Mouse (Mus musculus) layer of hippocampus, adult 18-20 months (tissue): ENCODE measurements around the gene Gm17509. TPM values are rescaled to one million over a fixed set of nuclear protein-coding genes. Genes with fewer than 3 reads are reported as not detected.

Source experiments
- DNase-seq, 2 experiments: peaks; one replicate each; pipeline ENCODE4 v3.0.0; 2022; ENCODE audit warnings: low spot score in 2 of 2
- long read RNA-seq: library from polyadenylated mRNA; stranded (forward); transcript quantifications from one replicate; pipeline ENCODE4 v2.0.0, GENCODE M21; 2021
- total RNA-seq, 2 experiments: library from RNA; stranded (reverse); gene quantifications; 2 replicates each; pipeline ENCODE4 v1.2.3; 2021

The Gm17509 gene
- 1 to 10 TPM; 1.5 TPM for total RNA-seq
- long read RNA-seq, partial matches to known transcripts: 0 of 1 reads
- long read RNA-seq, other reads (novel, unspliced or antisense): 0 of 1 reads

DNA sequence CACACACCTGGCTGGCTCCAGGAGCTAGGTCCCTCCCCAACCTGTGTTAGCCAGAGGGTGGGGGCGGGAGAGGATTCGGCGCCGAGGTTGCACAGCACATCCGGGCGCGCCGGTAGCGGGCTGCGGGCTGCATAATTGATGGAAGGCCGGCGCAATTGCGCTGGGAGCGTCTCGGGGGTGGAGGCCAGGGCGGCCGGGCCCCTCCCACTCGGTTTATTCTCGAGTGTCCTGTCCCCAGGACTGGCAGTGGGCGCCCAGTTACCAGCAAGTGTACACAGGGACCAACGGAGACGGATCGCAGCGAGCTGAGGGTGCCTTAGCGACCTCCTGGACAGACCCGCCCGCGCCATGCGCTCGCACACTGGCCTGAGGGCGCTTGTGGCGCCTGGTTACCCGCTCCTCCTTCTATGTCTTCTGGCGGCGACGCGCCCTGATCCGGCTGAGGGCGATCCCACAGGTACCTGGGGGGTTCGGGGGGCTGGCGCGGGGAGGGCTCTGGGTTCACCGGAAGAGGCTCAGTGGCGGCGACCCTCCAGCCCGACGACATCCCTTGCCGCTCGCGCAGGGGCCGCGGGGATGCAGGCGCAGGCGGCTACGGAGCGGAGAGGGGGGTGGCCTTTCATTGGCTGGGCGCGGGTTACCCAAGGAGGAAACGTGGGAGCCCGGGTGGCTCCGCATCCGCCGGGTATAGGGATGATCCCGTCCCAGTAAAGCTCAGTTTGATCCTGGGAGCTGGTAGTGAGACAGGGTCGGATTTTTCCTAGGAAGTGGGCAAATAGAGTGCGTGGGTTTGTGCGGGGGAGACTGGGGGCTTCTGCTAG is at the start of gene Gm17509:
Gm17509 (minus strand) TSS at position 575 of the 821 bp plus-strand sequence.
- DNase-seq: peak; percentile 50 to 68

GRCm38 (mm10) chr13:117267963-117268362 is 47.1 kb upstream of the Gm17509 start:
- no peak for DNase-seq

DNA sequence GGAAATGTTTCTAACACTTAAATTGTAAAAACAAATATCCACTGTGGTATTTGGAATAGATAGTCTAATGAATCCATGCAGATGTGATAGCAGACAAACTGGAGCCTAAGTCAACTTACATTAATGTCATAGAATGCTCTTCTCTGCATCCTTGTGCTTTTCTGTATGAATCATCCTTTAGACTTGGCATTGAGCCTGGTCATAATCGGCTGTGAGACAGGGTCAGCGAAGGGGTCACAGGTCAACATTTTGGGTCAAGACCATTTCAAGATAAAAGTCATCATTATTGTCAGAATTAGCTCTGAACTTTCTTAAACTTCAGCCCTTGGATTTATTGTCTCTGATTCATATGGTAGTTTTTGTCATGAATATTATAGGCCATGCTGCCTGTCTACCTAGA is 45.3 kb upstream of the Gm17509 start:
- DNase-seq: no peak

DNA sequence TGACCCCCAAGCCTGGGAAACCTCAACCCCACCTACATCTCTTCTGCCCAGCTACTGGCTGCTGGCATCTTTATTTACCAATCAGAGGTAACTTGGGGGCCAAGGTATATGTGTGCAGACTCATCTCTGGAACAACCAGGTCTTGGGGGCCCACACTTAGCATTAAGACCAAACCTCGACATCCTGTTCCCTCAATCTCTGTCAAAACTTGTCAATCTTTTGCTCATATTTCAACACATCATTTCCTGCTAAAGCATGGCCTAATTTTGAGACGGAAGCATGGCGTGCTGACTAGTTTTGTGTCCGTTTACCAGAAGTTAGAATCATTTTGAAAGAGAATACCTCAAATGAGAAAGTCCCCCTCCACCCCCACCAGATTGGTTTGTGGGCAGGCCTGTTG is 39.8 kb upstream of the Gm17509 start:
- no peak for DNase-seq

DNA sequence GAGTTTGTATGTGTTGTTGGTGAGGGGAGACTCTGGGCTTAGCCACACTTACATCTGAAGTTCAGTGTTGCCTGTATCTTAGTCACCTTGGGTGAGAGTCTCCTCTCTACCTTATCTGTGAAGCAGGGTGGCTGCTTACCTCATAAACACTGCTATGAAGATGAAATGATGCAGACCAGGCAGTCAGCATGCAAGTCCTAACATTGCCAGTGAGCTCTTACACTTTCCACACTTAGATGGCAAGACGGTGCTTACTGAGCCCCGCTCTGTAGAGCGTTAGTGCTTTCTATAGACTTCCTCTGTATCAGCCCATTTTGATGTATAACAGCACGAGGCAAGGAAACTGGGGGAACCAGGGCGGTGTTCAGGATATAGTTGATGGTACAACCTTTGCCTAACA is 21.7 kb upstream of the Gm17509 start:
- no peak for DNase-seq

GRCm38 (mm10) chr13:117242063-117242462 is 21.2 kb upstream of the Gm17509 start:
- no peak for DNase-seq

DNA sequence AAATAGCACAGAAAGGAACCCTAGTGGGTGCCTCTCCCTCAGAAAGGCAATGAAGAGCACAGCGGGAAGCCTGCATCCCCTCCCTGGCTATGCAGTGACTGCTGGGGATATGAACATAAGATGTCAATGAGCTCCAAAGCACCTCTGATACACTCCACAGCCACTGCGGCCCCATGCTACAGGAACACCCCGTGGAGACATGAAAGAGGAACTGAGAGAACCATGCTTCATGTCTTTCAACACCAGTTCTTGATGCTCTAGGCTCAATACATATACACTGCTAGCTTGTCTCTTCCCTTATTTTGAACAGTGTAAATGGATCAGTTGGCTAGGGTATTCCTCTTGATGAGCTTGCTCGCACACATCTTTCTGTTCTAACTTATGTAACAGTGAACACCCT is 16.2 kb upstream of the Gm17509 start:
- DNase-seq: no peak

- no peak for DNase-seq
Measured at GRCm38 (mm10) chr13:117235530-117236212, 14.8 kb upstream of the Gm17509 start.

DNA sequence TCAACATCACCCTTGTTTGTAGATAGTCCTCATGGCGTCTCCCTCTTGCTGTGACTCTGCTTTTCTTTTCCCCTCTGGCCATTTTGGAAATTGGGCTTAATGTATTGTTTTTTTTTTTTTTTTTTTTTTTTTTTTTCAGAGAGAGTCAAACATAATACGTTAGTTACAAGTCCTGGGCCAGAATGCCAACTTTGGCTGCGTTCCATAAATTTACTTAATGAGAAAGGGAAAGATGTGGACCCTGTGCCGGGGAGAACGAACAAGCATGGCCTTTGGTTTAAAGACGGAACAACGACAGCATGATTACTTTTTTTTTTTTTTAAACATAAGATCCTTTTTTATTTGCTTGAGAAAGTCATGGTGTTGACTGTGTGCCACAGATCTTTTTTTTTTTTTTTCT is 13.6 kb upstream of the Gm17509 start:
- DNase-seq: no peak

DNA sequence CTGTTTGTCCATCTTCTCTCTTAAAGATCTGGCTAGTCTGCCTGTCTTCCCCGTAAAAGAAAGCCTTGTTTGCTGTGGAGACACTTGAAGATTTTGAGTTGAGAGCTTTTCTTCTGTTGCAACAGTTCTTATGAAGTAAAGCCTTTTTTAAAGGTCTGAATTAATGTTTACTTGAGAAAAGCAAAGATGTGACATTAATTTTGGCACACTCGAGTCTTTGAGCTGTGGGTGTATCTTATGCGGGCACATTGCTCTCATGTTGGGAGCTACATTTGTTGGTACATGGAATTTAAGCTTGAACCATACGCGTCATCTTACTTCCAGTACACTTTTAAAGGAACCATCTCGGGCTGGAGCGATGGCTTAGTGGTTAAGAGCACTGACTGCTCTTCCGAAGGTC is 12.9 kb upstream of the Gm17509 start:
- no peak for DNase-seq

- no peak for DNase-seq
Measured at GRCm38 (mm10) chr13:117230371-117231110, 9.7 kb upstream of the Gm17509 start.

GRCm38 (mm10) chr13:117225561-117225960 is 4.7 kb upstream of the Gm17509 start:
- DNase-seq: no peak

- no peak for DNase-seq
Measured at GRCm38 (mm10) chr13:117224901-117225300, 4.0 kb upstream of the Gm17509 start.

GRCm38 (mm10) chr13:117223125-117223524 is 2.2 kb upstream of the Gm17509 start:
- DNase-seq: no peak

DNA sequence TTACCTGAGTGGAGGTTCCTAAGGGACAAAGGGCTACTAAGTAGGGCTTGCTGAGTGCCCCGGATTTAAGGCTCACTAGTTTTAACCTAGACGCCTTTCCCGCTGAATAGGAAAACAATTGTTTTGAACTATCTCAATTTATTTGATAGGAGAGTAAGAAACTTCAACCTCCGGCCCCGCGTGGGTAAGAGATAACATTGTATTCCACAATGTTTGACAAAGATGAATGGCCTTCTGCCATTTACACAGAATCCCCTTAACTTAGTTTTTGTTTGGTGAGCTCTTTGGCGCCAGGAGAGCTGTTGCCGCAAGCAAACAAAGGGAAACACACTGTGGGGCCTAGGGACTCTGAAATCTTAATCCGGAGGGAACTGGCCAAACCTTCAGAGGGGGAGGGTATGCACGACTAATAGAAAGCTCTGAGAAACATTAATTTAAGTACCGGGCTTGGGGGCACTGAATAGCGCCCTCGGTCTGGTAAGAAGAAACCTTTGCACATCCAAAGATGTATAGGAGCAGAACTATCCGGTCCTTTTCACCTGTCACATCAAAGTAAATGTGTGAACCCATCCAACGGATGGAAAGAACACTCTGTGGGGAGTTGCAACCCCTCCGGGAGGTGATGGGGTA is 889 bp downstream of the Gm17509 start:
- DNase-seq: no peak

DNA sequence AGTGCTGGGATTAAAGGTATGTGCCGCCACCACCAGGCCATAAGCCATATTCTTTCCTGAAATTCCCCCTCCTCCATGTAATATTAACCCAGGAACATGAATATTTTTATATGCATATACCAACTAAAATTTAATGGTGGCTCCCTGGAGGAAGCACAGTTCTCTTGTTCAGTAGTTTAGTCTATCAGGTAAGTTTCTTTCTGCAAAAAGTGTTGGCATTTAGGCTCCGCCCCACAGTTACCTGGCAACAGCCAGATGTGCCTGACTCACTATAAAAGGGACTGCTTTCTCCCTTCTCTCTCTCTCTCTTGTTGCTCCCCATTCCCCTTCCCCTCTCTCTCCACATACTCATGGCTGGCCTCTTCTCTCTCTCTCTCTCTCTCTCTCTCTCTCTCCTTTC is 2.8 kb downstream of the Gm17509 start:
- DNase-seq: no peak

DNA sequence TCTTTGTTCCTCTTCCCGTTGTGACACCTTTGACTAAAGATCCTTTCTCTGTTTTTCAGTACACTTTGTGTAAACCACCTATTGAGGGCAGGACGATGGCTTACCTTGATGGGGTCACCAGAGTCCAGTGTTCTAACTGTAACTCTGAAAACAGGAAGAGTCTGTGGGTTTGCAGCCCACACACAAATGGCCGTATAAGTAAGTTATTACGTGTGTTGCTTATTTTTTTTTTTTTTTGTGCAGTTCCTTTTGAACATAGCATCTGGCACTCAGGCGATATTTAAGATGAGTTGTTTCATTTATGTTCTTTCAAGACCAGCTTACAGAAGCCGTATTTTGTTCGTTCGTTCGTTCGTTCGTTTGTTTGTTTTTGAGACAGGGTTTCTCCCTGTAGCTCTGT is 3.3 kb downstream of the Gm17509 start:
- DNase-seq: no peak

- no peak for DNase-seq
Measured at GRCm38 (mm10) chr13:117216752-117217363, 4.0 kb downstream of the Gm17509 start.

DNA sequence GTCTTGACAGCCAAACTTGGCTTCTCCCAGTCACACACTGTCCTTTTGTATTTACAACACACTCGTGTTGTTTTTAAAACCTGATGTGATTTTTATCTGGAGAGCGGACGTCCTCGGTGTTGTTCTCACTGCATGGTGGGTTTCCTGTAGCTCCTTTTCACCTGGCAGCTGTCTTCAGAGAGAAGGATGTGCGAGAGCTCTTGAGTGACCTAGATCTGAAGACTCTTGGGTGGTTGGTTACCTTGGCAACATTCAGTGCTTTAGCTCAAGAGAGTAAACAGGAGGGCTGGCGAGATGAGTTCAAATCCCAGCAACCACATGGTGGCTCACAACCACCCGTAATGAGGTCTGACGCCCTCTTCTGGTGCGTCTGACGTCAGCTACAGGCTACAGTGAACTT is 4.7 kb downstream of the Gm17509 start:
- no peak for DNase-seq

GRCm38 (mm10) chr13:117215481-117215880 is 5.4 kb downstream of the Gm17509 start:
- DNase-seq: no peak

DNA sequence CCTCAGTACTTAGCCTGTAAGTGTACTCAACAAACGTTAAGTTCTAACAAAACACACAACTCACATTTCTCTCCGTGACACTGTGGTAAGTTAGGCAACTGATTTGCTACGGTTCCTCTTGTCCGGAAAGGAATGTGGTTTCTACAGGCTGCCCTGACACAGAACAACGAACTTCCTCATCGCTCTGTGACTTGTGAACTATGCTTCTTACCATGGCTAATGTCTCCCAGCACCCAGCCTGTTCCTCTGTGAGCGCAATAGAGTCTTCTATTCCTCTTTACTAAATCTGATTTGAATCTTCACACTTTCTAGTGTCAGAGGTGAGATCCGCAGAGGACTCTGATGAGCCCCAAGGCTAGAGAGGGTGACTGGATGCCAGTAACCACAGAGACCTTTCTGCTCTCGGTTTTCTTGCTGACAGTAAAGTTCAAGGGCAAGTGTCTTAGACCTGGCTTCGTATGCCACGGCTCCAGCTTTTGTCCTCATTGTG is 9.4 kb downstream of the Gm17509 start:
- DNase-seq: no peak
